ENCODE assay signal across 17 mouse cellular contexts in genomic region chr19:60145242-60145641, GRCm38 (mm10).
DNase-seq lines count a peak whose midpoint lies in the region; ATAC-seq and TF ChIP-seq lines count a peak whose summit lies in the region.
"Had no signal": no experiment of that assay in that cellular context is flagged by ENCODE, and none has a peak within 500 bp of the region (broad histone marks: within the 10 kb centered on the region; RNA-seq: fewer than 3 reads in every experiment).

No protein-coding gene starts in this region.

- H3K4me1 ChIP-seq in kidney, postnatal 0 days (replicated peaks; ENCODE audit: insufficient read depth, low read length) = no peaks in the 10 kb centered on the region; the same call in 1 of the 2 replicates
- peaks cover 40% of the 10 kb centered on the region for H3K4me1 ChIP-seq in embryonic facial prominence, embryonic 13.5 days
- H3K4me1 ChIP-seq in forebrain, embryonic 15.5 days = peaks cover 25% of the 10 kb centered on the region
- H3K4me1 ChIP-seq: heart, embryonic 12.5 days had no signal

- peak overlapping the region; percentile 20; the same call in 1 of the 2 replicates for H3K4me3 ChIP-seq in kidney, postnatal 0 days (replicated peaks; ENCODE audit: low read depth, low read length)
- H3K4me3 ChIP-seq in embryonic facial prominence, embryonic 13.5 days = peak overlapping the region; percentile 43
- H3K4me3 ChIP-seq in forebrain, embryonic 15.5 days = peak overlapping the region; percentile 31

- no peaks in the 10 kb centered on the region for H3K9me3 ChIP-seq in kidney, postnatal 0 days (replicated peaks; ENCODE audit: low read length)
- no peaks in the 10 kb centered on the region for H3K9me3 ChIP-seq in embryonic facial prominence, embryonic 13.5 days
- no peaks in the 10 kb centered on the region for H3K9me3 ChIP-seq in forebrain, embryonic 15.5 days
- H3K9me3 ChIP-seq: heart, embryonic 12.5 days; midbrain, embryonic 10.5 days had no signal

- TF ChIP-seq POLR2A in brain, embryonic 14.5 days (IDR thresholded peaks at IDR 0.05; ENCODE audit: borderline replicate concordance, extremely low read depth, insufficient read depth, insufficient read length, poor library complexity, severe bottlenecking) = no peak

- H3K27me3 ChIP-seq in kidney, postnatal 0 days (ENCODE audit: insufficient read depth, low read length) = no peaks in the 10 kb centered on the region
- peaks cover 73% of the 10 kb centered on the region for H3K27me3 ChIP-seq in embryonic facial prominence, embryonic 13.5 days
- peaks cover 45% of the 10 kb centered on the region for H3K27me3 ChIP-seq in forebrain, embryonic 15.5 days

- WGBS in kidney, postnatal 0 days = 80% methylated on average over 5 of the region's 5 CpGs
- 72% methylated on average over 5 of the region's 5 CpGs for WGBS in embryonic facial prominence, embryonic 13.5 days
- WGBS in forebrain, embryonic 15.5 days = 52% methylated on average over 5 of the region's 5 CpGs

- peak overlapping the region; percentile 51 for H3K4me2 ChIP-seq in kidney, postnatal 0 days (ENCODE audit: low read length)
- H3K4me2 ChIP-seq in embryonic facial prominence, embryonic 13.5 days = peak overlapping the region; percentile 55
- peak overlapping the region; percentile 38 for H3K4me2 ChIP-seq in forebrain, embryonic 15.5 days (replicated peaks)

- no peak overlapping the region for H3K9ac ChIP-seq in kidney, postnatal 0 days (ENCODE audit: low read depth, low read length)
- H3K9ac ChIP-seq in embryonic facial prominence, embryonic 13.5 days = peak overlapping the region; percentile 66; the same call in 1 of the 2 replicates
- no peak overlapping the region; the same call in 1 of the 2 replicates for H3K9ac ChIP-seq in forebrain, embryonic 15.5 days (replicated peaks)

- no peak for ATAC-seq in kidney, postnatal 0 days (replicated peaks; ENCODE audit: low FRiP score, low read depth)
- no peak for ATAC-seq in embryonic facial prominence, embryonic 13.5 days (ENCODE audit: insufficient number of reproducible peaks, insufficient read depth, low FRiP score, low TSS enrichment, low read depth)
- ATAC-seq in forebrain, embryonic 15.5 days (replicated peaks) = no peak
- ATAC-seq in megakaryocyte-erythroid progenitor cell, adult 5-6 weeks (replicated peaks; ENCODE audit: low FRiP score, low TSS enrichment, poor library complexity, severe bottlenecking) = no peak

- no peak overlapping the region for H3K27ac ChIP-seq in kidney, postnatal 0 days
- H3K27ac ChIP-seq in embryonic facial prominence, embryonic 13.5 days = no peak overlapping the region
- H3K27ac ChIP-seq in forebrain, embryonic 15.5 days (replicated peaks) = no peak overlapping the region
- H3K27ac ChIP-seq: hindbrain, postnatal 0 days; midbrain, embryonic 10.5 days had no signal

- no peaks in the 10 kb centered on the region for H3K36me3 ChIP-seq in kidney, postnatal 0 days (ENCODE audit: insufficient read depth, low read length)
- no peaks in the 10 kb centered on the region for H3K36me3 ChIP-seq in embryonic facial prominence, embryonic 13.5 days
- no peaks in the 10 kb centered on the region for H3K36me3 ChIP-seq in forebrain, embryonic 15.5 days
- H3K36me3 ChIP-seq: heart, embryonic 12.5 days; midbrain, embryonic 10.5 days had no signal

- DNase-seq in kidney, postnatal 0 days (ENCODE audit: low spot score) = no peak
- no peak for DNase-seq in kidney, postnatal 4 days
- DNase-seq in brain, embryonic 14.5 days (ENCODE audit: low read depth) = peak; percentile 24
- no peak for DNase-seq in adrenal gland, postnatal 10 days
- DNase-seq: cerebellum, adult 11 months; cerebellum, postnatal 36 days; heart, postnatal 4 days; kidney, adult 11 months; lung, adult 2 months; retina, postnatal 1 day; thymus, postnatal 36 days had no signal

- TF ChIP-seq CTCF in kidney, postnatal 0 days (IDR thresholded peaks at IDR 0.05; ENCODE audit: low read depth) = no peak
- no peak for TF ChIP-seq CTCF in brain, embryonic 14.5 days (IDR thresholded peaks at IDR 0.05; ENCODE audit: borderline replicate concordance, extremely low read depth, insufficient read depth, insufficient read length)
